Mouse (Mus musculus) common myeloid progenitor, adult 5-6 weeks (primary cell): ENCODE measurements around the gene Inpp5d. TPM values are rescaled to one million over a fixed set of nuclear protein-coding genes. Genes with fewer than 3 reads are reported as not detected.

Experiments
- ATAC-seq: replicated peaks from 2 replicates; pipeline ENCODE4 v1.8.0; 2016; ENCODE audit warnings: low read depth, mild to moderate bottlenecking, moderate TSS enrichment, inconsistent platforms; ENCODE audit not compliant: poor library complexity, severe bottlenecking
- total RNA-seq: library from RNA; stranded (forward); fragments of 200-1000, 187-1606 nt; gene quantifications from 2 replicates; pipeline ENCODE4 v1.2.3, GENCODE M21; 2017

Gene Inpp5d
- total RNA-seq = 71.7 and 87.7 TPM in 2 replicates

DNA sequence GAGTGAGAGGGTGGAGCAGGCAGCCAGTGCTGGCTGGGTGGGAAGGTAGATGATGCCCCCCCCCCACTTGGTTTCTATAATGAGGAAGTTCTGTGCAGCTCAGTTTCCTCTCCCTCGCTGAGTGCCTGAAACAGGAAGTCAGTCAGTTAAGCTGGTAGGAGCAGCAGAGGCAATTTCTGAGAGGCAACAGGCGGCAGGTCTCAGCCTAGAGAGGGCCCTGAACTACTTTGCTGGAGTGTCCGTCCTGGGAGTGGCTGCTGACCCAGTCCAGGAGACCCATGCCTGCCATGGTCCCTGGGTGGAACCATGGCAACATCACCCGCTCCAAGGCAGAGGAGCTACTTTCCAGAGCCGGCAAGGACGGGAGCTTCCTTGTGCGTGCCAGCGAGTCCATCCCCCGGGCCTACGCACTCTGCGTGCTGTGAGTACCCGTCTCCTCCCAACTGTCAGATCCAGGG, at the start of gene Inpp5d:
Gene Inpp5d, plus strand, starts transcription at position 102 of the 458 bp plus-strand sequence.
- ATAC-seq = peak; percentile 66

DNA sequence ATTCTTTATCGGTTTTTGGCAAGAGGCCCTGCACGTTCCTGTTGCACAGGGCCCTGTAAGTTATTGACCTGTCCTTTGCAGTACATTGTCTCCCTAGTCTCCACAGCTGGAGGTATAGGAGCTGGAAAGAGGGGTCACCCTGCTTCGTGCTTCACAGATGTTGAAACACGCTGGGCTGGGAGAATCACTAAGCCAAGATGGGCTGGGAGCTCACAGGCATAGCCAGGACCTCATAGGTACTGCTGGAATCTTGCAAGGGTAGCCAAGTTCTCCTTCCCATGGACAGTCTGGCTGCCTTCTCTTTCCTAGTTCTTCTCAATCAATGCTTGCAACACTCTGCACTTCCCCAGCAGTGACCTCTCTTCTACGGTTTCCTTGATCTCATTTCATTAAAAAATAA, 46.9 kb upstream of the Inpp5d start:
- no peak for ATAC-seq

DNA sequence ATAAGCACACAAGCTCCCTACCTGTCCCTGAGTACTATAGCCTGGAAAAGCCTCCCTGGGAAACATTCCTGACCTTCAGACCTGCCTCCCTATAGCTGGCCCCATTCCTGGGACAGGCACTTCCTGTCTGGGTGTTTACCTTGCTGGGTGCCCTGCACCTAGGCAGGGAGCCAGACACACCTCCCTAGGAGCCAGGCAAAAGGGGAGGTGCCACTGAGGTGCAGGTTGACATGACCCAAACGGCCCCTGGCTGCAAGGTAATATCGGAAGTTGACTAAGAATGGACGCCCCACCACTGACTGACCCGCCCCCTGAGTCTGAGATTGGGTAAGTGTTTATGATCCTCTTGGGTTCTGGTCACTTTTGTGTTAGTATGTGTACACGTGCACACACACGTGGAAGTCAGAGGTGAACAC, 46.3 kb upstream of the Inpp5d start, which contains the start of gene Ngef:
Gene Ngef, minus strand, starts transcription at position 71 of the 416 bp plus-strand sequence.
- no peak for ATAC-seq

DNA sequence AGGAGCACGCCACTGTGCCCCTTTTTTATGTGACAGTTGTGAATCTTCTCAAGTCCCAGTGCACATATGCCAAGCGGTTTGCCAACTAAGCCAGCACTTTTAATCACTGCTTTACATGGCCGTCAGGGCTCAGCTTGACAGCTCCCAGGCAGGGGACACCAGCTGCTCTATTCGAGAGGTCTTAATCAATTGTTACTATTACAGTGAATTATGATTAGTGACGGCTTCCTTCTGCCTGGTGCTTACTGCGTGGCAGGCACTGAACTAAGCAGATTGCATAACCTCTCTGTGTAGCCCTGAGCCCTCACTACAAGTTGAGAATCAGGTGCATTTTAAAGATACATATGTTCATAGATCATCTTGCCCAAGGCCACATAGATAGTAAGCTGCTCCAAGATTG, 45.8 kb upstream of the Inpp5d start:
- ATAC-seq = no peak

DNA sequence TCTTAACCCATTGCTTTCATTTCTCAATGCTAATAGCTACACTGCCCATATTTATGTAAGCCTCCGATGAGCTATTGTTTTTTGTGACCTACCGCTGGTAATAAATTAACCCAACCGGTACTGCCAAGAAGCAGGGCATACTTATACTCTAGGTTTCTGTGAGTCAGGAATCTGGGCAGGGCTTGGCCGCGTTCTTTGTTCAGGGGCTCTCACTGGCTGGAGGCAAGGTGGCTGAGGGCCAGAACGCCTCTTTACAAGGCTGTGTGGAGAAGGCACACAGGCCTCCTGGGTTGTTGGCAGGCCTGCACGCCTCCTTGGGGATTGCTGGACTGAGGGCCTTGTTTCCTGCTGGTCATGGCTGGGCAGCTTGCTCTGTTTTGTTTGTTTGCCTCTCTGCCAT, 45.3 kb upstream of the Inpp5d start:
- no peak for ATAC-seq

DNA sequence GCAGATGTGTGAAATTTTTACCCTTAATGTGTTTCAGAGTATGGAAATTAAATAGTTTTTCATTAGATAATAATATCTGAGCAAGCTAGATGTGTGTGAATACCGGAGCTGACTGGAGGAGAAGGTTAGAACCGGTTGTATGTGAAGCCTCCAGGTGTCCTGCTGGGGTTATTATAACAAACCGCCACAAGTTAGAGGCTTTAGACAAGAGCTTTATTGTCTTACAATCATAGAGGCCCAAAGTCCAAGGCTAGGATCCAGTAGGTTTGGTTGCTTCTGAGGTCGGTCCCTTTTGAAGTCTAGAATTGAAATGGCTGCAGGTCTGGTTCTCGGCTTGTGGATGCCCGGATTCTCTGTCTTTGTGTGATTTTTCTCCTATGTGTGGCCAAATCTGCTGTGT, 41.1 kb upstream of the Inpp5d start:
- ATAC-seq = no peak

DNA sequence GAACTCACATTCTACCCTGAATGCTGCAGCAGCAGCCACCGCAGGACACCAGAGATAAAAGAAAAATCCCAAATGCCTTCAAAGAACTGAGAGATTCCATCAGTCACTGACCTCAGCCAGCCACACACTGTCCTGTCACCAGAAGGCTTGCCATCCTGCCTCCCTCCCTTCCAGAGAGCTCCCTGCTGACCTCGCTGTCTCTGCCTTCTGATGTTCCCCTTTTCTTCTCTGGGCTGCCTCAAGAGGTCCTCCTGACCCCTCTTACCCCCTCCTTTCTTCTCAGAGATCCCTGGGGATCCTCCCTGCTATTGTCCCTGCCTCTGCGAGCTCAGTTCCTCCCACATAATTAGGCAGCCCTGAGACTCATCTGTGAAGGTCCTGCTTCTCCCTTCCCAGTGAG, 39.3 kb upstream of the Inpp5d start:
- peak; percentile 52; the same call in 1 of the 2 replicates for ATAC-seq

DNA sequence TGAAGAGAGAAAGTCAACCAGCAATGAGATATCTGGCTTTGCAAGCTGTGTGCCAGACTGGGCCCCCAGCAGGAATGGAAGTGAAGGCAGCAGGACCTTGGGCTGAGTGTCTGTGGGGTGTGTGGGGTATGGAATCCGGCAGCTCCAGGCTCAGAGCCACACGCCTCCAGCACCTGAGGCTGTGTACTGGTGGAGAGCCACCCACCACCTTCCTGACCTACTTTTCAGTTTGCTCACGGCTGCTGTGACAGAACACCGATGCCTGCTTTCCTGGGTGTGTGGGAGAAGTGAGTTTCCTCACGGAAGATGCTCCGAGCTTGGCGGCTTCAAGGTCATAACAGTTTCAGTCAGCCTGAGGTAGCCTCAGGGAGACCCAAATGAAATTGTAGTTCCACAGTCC, 30.9 kb upstream of the Inpp5d start:
- no peak for ATAC-seq

DNA sequence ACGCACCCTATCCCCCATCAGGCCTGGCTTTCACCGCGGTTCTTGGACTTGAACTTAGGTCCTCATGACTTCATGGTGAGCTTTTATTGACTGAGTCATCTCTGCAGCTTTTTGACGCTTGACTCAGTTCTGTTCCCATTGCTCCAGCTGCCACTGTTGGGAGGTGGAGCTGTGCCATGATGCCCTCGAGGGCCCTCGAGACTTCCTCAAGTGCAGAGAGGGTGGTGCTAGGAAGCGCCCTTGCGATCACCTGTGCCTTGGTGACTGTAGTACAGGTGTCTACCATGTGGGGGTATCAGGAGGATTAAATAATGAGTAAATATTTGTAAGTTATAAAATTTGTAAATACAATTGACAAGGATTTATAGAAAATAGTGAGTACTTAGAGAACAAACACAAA, 30.1 kb upstream of the Inpp5d start:
- no peak for ATAC-seq

DNA sequence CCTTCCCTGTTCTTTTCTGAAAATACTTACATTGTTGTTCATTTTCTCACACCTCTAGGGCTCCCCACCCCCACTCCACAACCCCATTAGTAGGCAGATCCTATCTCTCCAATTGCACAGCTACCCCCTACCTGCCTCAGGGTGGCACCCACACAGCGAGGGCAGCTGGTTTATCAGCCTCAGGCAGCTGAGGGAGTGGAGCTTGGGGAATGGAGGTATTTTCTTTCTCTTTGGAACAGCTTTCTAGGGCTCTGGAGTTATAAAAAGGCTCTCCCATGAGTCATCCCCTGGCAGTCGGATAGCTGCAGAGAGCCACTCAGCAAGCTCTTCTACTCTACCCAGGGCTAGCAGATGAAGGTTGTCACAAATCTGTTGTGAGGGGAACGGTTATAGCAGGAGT, 25.9 kb upstream of the Inpp5d start:
- no peak for ATAC-seq

DNA sequence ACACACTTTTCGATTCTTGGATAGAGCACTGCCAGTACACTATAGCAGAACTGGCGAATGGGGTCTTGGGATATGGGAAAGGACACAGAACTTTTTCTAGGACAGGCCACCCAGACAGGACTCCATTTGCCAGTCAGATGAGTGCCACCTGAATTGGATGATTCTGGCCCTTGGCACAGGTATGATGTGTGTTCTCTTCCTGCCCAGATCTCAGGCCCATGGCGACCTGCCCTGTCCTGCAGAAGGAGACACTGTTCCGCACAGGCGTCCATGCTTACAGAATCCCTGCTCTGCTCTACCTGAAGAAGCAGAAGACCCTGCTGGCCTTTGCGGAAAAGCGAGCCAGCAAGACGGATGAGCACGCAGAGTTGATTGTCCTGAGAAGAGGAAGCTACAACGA, 25.4 kb upstream of the Inpp5d start:
- no peak for ATAC-seq

DNA sequence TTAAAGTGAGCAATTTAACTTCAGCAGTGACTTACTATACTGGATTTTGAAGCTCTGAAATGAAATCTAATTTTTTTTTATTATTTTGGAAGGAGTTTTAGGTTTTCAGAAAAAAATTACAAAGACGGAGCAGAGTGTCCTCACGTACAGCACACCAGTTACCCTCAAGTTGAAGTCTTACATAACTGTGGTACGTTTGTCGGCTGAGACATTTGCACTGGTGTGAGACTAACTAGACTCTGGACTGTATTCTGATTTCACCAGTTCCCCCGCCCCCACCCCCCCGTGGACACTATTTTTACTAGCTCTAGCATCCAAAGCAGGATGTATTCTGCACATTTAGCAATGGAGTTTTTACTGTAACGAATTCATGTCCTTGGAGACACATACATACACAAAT, 19.6 kb upstream of the Inpp5d start:
- ATAC-seq = no peak

DNA sequence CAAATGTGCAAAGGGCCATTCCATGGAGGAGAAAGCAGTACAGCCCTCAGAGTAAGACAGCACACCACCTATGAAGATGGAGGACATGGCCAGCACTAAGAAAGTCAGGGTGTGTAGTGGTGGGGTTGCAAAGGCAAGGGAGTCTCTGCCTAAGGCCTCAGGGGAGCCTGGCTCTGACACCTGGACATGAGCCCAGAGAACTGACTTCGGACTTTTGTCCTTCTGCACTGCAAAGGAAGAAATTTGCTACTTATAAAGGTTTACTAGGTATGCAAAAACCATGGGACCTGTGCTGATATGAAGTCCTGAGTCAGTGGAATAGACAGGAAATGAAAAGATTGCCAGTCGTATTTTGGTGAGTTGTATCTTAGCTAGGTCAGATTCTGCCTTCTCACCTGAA, 18.3 kb upstream of the Inpp5d start:
- no peak for ATAC-seq

DNA sequence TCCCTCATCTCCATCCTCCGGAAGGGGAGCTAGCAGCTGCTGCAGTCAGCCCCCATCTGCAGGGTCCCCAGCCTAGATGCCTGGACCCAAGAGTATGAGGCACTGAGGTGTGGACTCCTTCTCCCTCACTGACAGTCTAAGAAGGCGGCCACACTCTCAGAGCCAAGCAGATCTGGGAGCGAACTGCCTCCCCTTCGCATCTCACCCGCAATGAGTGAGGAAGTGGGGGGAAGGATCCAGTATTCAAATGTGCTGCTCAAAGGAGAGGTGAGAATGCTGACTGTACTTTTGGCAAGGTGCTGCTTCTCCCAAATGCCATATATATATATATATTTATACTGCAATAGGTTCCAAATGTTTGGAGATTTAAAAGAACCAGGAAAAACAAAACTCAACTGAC, 16.7 kb upstream of the Inpp5d start:
- no peak for ATAC-seq

DNA sequence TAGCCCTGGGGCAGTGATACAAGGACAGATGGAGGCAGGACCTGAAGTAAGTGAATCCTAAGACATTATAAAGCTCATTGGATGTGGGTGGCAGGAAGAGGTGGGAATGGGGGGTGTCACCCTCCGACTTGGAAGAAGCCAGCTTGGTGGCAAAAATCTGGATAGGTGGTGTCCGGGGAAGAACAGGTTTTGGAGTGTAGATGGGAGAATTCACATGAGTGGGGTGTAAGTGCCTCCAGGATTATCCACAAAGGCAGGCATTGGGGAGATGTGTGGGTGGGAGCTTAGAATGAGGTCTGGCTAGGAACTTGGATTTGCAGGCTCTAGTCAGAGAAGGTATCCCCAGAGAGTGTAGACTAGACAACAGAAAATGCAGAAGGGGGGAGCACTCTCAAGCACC, 14.8 kb upstream of the Inpp5d start:
- no peak for ATAC-seq

DNA sequence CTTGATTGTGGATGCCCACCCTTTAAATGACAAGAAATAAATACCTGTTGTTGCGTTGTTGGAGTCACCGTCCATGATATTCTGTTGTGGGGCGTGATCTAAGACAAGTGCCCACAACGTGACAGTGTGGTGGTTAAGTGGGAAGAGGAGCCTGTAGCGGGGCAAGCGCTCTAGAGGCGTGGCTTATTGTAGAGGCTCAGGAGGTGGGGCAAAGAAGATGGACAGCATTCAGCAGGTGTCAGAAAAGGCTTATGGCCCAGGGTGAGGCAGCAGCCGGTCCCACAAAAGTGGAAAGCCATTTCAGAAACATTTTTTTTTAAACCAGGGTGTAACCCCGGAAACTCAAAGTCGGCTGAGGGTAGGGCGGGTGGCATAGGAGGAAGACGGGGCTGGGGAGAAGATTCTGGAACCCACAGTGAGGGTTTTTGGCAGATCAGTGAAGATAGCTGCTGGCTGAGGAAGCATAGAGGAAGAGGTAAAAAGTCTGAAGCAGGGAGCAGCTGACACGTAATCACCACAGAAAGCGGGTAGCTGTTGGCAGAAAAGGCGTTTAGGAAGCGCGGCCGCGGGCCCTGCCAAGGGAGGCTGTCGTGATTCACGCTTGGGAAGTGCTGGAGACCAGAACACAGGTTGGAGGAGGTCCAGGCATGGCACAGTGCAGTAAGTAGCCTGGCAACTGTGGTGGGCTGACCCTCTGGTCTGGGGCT, 12.6 kb upstream of the Inpp5d start:
- peak; percentile 74 for ATAC-seq

DNA sequence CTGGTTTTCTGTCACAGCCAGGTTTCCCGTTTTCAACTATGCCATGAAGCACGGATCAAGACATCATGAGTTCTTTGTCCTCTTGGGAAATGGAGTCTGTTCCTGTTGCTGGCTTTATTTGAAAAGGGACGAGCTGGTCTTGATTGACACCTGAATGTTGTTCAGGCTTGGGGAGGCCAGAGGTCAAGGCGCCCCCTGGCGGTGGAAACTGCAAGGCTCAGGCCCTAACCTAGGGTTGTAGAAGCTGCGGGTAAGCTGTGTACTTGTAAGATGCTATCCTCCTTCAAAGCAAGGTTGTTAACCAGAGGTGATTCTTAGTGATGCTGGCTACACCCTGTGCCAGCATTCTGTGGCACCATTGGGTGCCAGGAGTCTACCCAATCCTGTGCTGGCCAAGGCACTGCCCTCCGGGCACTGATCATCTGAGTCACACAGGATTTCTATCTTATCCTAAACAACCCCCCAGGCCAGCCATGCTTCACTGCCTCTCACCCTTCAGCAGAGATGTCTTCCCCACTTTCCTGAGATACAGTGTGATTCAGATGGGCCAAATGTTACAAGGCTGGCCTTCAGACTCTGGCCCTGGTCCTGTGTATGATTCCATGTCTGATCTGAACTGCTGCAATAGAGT, 11.6 kb upstream of the Inpp5d start:
- peak; percentile 27; the same call in 1 of the 2 replicates for ATAC-seq

DNA sequence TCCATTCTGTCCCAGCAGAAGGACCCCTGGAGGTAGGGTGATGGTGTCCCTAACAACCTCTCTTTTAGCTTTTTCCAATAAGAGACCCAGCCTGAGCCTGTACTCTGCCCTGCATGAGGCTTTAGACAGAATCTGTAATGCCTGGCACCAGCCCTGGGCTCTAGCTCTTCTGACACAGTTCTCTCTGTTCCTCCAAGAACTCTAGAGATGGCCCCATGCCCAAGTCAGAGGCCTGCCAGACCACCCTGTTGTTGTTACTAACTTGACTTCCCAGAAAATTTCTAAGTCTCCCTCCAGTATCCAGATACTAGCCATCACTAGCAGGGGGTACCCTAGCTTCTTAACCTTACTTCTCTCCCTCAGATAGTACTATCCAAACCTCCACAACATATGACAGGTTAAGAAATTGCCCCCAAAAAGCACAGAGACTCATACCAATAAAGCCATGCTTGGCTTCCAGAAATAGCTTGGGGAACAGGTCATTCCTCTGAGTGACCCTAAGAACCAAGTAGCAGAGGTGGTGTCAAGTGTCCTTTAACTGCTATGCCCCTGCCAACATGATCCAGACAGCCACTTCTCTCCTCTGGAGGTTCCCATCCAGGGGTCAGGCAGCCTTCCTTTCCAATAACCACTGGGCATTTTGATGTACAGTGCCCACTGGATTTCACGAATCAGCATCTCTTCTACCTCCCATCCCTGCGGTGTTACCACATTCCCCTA, 5.4 kb upstream of the Inpp5d start:
- ATAC-seq = no peak

DNA sequence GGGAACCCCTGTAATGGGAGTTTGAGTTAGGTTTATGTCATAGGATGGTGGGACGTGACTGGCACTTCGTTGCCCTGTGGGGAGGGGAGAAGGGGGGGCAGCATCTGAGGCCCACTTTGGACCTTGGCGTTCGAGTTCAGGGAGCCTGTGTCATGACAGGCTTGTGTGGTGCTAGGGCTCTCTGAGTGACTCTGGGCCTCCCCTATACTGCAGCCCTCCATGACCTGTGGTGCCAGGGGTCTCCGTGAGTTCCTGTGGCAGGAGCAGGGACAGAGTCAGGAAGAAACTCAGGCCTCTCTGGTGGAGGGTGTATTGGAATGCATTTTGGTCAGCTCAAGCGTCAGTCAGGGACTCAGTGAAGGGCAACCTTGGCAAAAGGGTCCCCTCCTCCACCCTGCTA, 581 bp downstream of the Inpp5d start:
- peak; percentile 9 for ATAC-seq

DNA sequence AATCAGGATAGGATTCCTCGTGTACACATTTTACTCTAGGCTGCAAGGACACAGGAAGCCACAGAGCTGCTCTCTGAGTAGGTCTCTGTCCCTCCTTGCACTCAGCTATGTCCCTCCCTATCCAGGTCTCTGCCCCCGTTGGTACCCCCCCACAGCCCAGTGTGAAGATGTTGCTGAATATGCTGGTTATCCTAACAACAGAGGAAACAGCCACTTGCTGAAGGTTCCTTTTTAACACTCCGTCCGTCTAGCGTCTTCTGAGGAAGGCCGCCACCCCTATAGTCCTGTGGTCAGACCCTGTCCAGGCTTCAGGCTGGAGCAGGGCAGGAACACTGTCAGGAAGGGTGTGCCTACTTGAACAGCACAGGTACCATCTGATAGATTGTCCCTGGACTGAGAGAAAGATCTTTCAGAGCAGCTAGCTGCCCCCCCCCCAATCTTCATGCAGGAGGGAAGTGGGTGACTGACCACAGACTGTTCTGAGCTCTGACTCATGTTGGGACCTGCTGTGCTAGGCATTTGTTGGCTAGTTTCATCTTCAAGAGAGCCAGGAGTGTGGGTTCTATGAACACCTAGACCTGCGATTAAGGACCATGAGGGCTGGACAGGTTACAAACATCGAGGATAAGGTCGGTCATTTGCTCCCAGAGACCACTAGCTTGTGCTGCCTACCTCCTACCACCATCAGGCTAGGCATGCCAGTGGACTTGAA, 1.2 kb downstream of the Inpp5d start:
- ATAC-seq = peak; percentile 13
